Mouse (Mus musculus) small intestine, adult 2 months (tissue): ENCODE measurements around the gene Daam1. TPM values are rescaled to one million over a fixed set of nuclear protein-coding genes. Genes with fewer than 3 reads are reported as not detected.

Experiments used
- H3K27ac ChIP-seq: fragments of 200-500 bp; 2 replicates; pipeline ENCODE4 v1.5.1; 2012; ENCODE audit warnings: low read depth, low read length, control low read depth, inconsistent platforms; ENCODE audit not compliant: insufficient read depth
- H3K27me3 ChIP-seq: fragments of 200-500 bp; 2 replicates; pipeline ENCODE4 v1.6.1; 2012; ENCODE audit warnings: mild to moderate bottlenecking, moderate library complexity, low read length, inconsistent platforms; ENCODE audit not compliant: control insufficient read depth, insufficient read depth
- H3K36me3 ChIP-seq: fragments of 200-500 bp; 2 replicates; pipeline ENCODE4 v1.6.1; 2012; ENCODE audit warnings: mild to moderate bottlenecking, low read length, control low read depth, inconsistent platforms; ENCODE audit not compliant: control insufficient read depth, insufficient read depth
- H3K4me1 ChIP-seq: fragments of 200-500 bp; 2 replicates; pipeline ENCODE4 v1.6.1; 2012; ENCODE audit warnings: low read length, inconsistent platforms, mixed read lengths; ENCODE audit not compliant: control insufficient read depth, insufficient read depth, insufficient read length
- H3K4me3 ChIP-seq: fragments of 200-500 bp; 2 replicates; pipeline ENCODE4 v1.5.1; 2012; ENCODE audit warnings: low read depth, mild to moderate bottlenecking, control low read depth, inconsistent platforms, low read length, moderate library complexity
- CTCF ChIP-seq: fragments of 200-500 bp; IDR thresholded peaks from 2 replicates; pipeline ENCODE4 v1.5.1; 2012; ENCODE audit warnings: low read depth, mild to moderate bottlenecking, control low read depth, inconsistent platforms, low read length, moderate library complexity, mixed read lengths; ENCODE audit not compliant: insufficient replicate concordance, insufficient read length; ENCODE audit errors: extremely low read depth
- POLR2A ChIP-seq: fragments of 200-500 bp; IDR thresholded peaks from 2 replicates; pipeline ENCODE4 v1.6.1; 2012; ENCODE audit warnings: low read depth, mild to moderate bottlenecking, control low read depth, inconsistent platforms, low read length, moderate library complexity
- WGBS: fragments of 180-500 bp; shearing (Covaris S2); methylation state at CpG from one replicate; pipeline ENCODE4 v1.1.7; 2018; 5-methylcytosine and 5-hydroxymethylcytosine counted together
- polyA plus RNA-seq: library from polyadenylated mRNA; depleted of rRNA; stranded (reverse); fragments of >200 nt; gene quantifications from 2 replicates; pipeline ENCODE4 v1.2.3, GENCODE M21; 2012

The Daam1 gene
- polyA plus RNA-seq, 1 experiment: 2.4 TPM

DNA sequence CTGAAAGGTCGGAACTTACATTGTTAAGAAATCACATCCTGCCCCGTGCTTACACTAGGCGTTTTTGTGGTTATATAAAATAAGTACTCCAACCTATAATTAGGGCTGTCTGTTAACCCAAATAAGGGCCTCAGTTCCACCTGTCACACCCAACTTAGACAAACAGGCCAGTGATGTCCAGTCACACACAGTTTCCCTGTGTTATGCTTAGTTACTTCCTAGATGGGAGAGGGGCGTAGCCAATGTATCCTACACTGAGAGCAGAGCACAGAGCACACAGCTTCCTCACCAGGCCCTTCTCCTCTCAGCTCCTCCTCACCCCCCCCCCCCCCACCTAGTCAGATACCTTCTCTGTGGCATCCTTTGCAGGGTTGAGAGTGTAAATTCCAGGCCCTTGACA lies 41.5 kb downstream of the Daam1 start:
- no peak overlapping the region for H3K27ac ChIP-seq
- H3K27me3 ChIP-seq: no peaks in the 10 kb centered on the region
- H3K4me3 ChIP-seq: no peak overlapping the region
- H3K4me1 ChIP-seq: peaks cover 17% of the 10 kb centered on the region; the same call in 1 of the 2 replicates
- no peaks in the 10 kb centered on the region for H3K36me3 ChIP-seq
- TF ChIP-seq POLR2A: no peak
- 66% methylated on average over 4 of the region's 4 CpGs for WGBS

DNA sequence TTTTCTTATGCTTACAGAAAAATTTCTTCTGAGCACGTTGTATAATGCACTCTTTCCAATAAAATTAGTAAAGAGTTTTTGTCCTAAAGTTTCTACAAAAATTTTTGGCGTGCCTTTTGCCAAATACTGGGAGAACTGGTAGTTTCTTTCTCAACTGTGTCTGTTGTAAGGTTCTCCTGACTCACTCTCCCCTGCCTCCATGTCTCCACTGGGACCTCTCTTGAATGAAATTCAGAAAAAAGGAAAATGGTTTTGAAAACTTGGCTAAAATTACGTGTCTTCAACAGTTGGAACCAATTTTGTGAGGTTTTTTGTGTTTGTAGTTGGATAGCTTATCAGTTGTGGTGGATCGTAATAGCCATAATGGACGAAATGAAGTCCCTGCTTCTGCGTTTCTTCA lies 43.7 kb downstream of the Daam1 start:
- Histone ChIP-seq H3K4me3 (no peak overlapping the region), H3K27ac (peak overlapping the region; percentile 83; the same call in 1 of the 2 replicates), H3K4me1 (peaks cover 17% of the 10 kb centered on the region; the same call in 1 of the 2 replicates), H3K27me3 (no peaks in the 10 kb centered on the region), H3K36me3 (peaks cover 2% of the 10 kb centered on the region; the same call in 1 of the 2 replicates)
- WGBS: 89% methylated on average over 6 of the region's 6 CpGs
- no peak for TF ChIP-seq POLR2A
- no peak for TF ChIP-seq CTCF

DNA sequence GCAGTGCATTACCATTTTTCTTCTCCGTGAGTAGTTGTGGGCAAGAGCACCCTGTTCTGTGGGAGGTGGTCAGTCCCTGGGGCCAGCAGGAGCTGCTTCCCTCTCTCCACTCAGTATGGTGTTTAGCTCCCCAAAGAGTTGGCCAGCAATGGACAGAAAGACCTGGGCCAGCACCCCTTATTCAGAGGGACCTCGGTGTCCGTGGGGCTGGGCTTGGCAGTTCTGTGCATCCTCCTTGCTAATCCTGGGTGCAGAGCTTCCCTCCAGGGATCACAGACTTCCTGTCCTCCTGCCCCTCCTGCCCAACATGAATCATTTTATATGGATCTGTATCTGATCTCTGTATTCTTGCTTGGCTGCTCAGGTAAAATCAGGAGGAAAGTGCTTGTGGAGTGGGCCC lies 44.1 kb downstream of the Daam1 start:
- peak overlapping the region; percentile 83 for H3K27ac ChIP-seq
- peaks cover 2% of the 10 kb centered on the region; the same call in 1 of the 2 replicates for H3K36me3 ChIP-seq
- TF ChIP-seq CTCF (no peak), POLR2A (no peak)
- H3K4me1 ChIP-seq: peaks cover 17% of the 10 kb centered on the region; the same call in 1 of the 2 replicates
- 69% methylated on average over 3 of the region's 3 CpGs for WGBS
- no peak overlapping the region for H3K4me3 ChIP-seq
- no peaks in the 10 kb centered on the region for H3K27me3 ChIP-seq

DNA sequence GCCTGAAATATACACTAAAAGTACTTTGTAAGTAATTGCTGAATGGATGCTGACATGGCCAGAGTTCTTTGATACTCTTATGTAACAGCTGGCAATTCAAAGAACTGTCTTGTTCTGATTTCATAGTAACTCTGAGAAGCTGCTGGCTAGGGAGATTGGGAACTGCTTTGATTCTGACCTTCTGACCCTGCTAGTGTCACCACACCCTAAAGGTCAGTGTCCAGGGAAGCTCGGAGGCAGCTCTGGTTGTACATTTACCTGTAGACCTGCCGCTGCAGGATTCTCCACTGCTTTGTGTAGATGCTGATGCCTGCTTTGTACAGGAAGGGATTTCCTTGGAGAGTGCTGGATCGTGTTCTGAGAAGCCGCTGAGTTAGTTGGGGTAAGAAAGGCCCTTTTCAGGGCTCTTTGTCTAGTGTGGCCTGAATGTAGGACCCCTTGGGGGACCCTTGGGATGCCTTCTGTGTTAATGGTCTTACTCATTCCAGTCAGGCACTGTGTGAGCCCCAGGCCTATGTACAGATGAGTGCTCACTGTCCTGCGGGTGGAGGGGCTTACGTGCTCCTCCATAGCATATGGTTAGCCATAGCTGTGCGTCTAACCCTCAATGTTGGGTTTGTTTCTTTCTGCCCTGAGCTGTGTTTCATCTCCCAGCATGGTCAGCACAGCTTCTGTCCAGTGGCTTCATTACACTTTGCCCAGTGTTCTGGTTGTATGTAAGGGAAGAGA lies 45.0 kb downstream of the Daam1 start:
- no peak for TF ChIP-seq POLR2A
- no peak for TF ChIP-seq CTCF
- peak overlapping the region; percentile 40 for H3K4me3 ChIP-seq
- H3K36me3 ChIP-seq: peaks cover 2% of the 10 kb centered on the region; the same call in 1 of the 2 replicates
- peak overlapping the region; percentile 66 for H3K27ac ChIP-seq
- 73% methylated on average over 7 of the region's 7 CpGs for WGBS
- no peaks in the 10 kb centered on the region for H3K27me3 ChIP-seq
- H3K4me1 ChIP-seq: peaks cover 14% of the 10 kb centered on the region; the same call in 1 of the 2 replicates

DNA sequence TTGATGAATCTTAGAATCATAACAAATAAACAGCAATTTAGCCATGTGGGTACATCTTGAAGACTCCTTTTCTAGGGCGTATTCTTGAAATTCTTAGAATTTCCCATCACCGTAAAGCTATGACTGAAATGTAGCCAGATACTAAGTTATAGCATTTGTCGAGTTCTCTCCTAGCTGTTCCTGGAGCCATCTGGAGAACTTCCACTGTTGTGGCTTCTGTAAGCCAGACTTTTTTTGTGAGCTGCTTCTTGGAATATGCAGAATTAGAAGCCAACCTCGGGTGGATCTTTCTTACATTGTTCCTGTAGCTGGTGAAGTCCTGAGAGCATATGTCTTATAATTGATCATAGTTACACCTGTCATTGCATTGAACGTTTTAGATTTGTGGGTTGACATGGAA lies 50.1 kb downstream of the Daam1 start:
- 88% methylated on average over 5 of the region's 5 CpGs for WGBS
- no peak overlapping the region for H3K4me3 ChIP-seq
- TF ChIP-seq POLR2A (no peak), CTCF (no peak)
- peaks cover 33% of the 10 kb centered on the region; the same call in 1 of the 2 replicates for H3K4me1 ChIP-seq
- no peaks in the 10 kb centered on the region for H3K27me3 ChIP-seq
- H3K36me3 ChIP-seq: peaks cover 2% of the 10 kb centered on the region; the same call in 1 of the 2 replicates
- H3K27ac ChIP-seq: no peak overlapping the region

DNA sequence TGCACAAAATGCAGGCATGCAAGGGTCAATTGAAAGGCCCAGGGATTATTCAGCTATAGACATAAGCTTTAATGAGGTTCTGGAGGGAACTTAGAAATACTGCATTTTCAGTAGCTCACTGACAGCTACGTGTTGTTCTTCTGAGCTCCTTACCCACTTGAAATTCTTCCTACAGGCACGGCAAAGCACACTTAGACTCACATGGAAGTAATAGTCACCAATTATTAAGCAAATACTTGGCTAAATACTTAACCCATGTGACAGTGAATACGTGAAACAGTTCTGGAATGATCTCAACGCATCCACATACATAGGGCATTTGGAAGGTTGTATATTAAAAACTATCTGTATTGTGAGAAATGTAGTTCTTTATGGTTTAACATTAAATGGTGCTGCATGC lies 50.6 kb downstream of the Daam1 start:
- no peak overlapping the region for H3K27ac ChIP-seq
- TF ChIP-seq POLR2A: no peak
- no peak for TF ChIP-seq CTCF
- H3K4me3 ChIP-seq: no peak overlapping the region
- 91% methylated on average over 4 of the region's 4 CpGs for WGBS
- H3K36me3 ChIP-seq: peaks cover 2% of the 10 kb centered on the region; the same call in 1 of the 2 replicates
- H3K27me3 ChIP-seq: no peaks in the 10 kb centered on the region
- H3K4me1 ChIP-seq: peaks cover 33% of the 10 kb centered on the region; the same call in 1 of the 2 replicates

DNA sequence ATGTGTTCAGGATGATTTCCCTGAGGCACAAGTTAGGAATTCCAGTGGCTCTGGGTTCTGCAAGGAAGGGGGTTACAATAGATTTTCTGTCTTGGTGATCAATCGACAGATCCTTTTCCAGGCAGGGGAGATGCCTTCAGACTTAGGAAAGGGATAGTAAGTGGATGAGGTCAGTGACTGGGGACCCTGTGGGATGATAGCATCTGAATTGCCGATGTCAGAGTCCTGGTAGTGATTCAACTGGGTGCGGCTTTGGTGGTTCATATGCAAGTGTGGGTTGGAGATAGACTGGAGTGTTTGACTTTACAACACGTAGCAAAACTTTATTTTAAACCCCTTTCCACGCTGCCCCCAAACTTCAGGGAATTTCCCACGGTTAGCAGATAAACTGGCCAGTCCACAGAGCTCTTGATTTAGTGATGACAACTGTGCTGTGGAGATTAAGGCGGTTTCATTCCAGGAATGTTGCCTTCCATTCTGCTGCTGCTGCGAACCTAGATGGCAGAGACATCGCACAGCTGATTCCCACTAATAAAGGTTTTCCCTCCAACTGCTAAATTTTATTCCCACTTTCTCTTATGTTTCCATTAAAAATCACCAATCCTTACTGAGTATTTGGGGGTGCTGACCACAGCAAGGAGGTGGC lies 52.3 kb downstream of the Daam1 start:
- Histone ChIP-seq H3K27ac (peak overlapping the region; percentile 21; the same call in 1 of the 2 replicates), H3K36me3 (peaks cover 2% of the 10 kb centered on the region; the same call in 1 of the 2 replicates), H3K4me1 (peaks cover 46% of the 10 kb centered on the region; the same call in 1 of the 2 replicates), H3K27me3 (no peaks in the 10 kb centered on the region), H3K4me3 (no peak overlapping the region)
- WGBS: 74% methylated on average over 9 of the region's 9 CpGs
- TF ChIP-seq CTCF (no peak), POLR2A (no peak)

DNA sequence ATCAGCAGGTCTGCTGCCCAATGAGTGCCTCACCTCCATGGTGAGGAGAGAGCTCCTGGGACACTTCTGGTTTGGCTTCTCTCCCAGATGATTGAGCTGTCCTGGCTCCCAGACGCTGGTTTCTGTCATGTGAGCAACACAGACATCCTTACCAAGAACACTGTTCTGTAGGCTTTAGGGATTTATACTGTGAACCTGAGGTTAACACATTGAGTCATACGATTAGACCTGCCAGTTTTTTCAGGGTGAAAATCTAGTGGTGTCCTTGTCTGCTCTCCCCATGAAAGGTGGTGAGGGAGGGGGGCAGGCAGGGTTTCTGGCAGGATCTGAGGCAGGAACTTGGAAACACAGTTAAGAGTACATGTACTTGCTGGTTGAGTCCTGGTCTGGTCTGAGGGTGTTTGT lies 54.3 kb downstream of the Daam1 start:
- no peaks in the 10 kb centered on the region for H3K27me3 ChIP-seq
- H3K4me1 ChIP-seq: peaks cover 51% of the 10 kb centered on the region; the same call in 1 of the 2 replicates
- H3K4me3 ChIP-seq: no peak overlapping the region
- peak overlapping the region; percentile 80 for H3K27ac ChIP-seq
- H3K36me3 ChIP-seq: no peaks in the 10 kb centered on the region
- 13% methylated on average over 2 of the region's 2 CpGs for WGBS
- TF ChIP-seq CTCF: no peak
- TF ChIP-seq POLR2A: no peak
